Mouse (Mus musculus) lung, adult 2 months (tissue): ENCODE results near the gene Ranbp17.

ENCODE experiments used
- CTCF ChIP-seq: fragments of 200-500 bp; IDR thresholded peaks from 2 replicates; pipeline ENCODE4 v1.5.1; 2011; ENCODE audit warnings: mild to moderate bottlenecking, low read length, control low read depth; ENCODE audit not compliant: insufficient read depth
- POLR2A ChIP-seq: fragments of 200-500 bp; IDR thresholded peaks from 2 replicates; pipeline ENCODE4 v1.6.1; 2011; ENCODE audit warnings: low read depth, mild to moderate bottlenecking, control low read depth, low read length, borderline replicate concordance; ENCODE audit errors: extremely low read depth

- no peak for TF ChIP-seq CTCF
- TF ChIP-seq POLR2A: no peak
Measured at GRCm38 (mm10) chr11:33294063-33294462, 219.5 kb downstream of the Ranbp17 start.
